Mouse (Mus musculus) kidney, adult 8-10 months (tissue): ENCODE data around the gene Pitpnm1.

ENCODE experiments used
- DNase-seq, 2 experiments: peaks; one replicate each; pipeline ENCODE4 v3.0.0; 2022

The Pitpnm1 gene

GRCm38 (mm10) chr19:4068717-4069410 lies 30.9 kb upstream of the Pitpnm1 start:
- no peak for DNase-seq

- no peak for DNase-seq
These were observed 29.5 kb upstream of the Pitpnm1 start for GRCm38 (mm10) chr19:4070311-4070710.

GRCm38 (mm10) chr19:4070756-4071155 lies 29.0 kb upstream of the Pitpnm1 start:
- no peak for DNase-seq

GRCm38 (mm10) chr19:4071406-4071805 lies 28.4 kb upstream of the Pitpnm1 start:
- DNase-seq: no peak

- DNase-seq: peak; percentile 51 to 56
These were observed 26.9 kb upstream of the Pitpnm1 start for GRCm38 (mm10) chr19:4072706-4073424.

GRCm38 (mm10) chr19:4075531-4075930 lies 24.3 kb upstream of the Pitpnm1 start:
- DNase-seq: peak; percentile 56 to 66

- DNase-seq: no peak
These were observed 20.2 kb upstream of the Pitpnm1 start for GRCm38 (mm10) chr19:4079594-4079993.

- DNase-seq: no peak
These were observed 19.2 kb upstream of the Pitpnm1 start for GRCm38 (mm10) chr19:4080511-4081009.

GRCm38 (mm10) chr19:4081394-4081793 lies 18.4 kb upstream of the Pitpnm1 start, which contains the start of gene Cabp2:
Gene Cabp2 (plus strand): TSS chr19:4081578.
- no peak for DNase-seq

- DNase-seq: no peak
These were observed 17.4 kb upstream of the Pitpnm1 start for GRCm38 (mm10) chr19:4082219-4082965.

GRCm38 (mm10) chr19:4083316-4083715 lies 16.5 kb upstream of the Pitpnm1 start:
- no peak for DNase-seq

GRCm38 (mm10) chr19:4083826-4084225 lies 16.0 kb upstream of the Pitpnm1 start:
- DNase-seq: no peak

- peak in 1 of 2 experiments; percentile 57 for DNase-seq
These were observed 14.8 kb upstream of the Pitpnm1 start for GRCm38 (mm10) chr19:4084984-4085383.

- DNase-seq: no peak
These were observed 13.6 kb upstream of the Pitpnm1 start for GRCm38 (mm10) chr19:4086156-4086555.

GRCm38 (mm10) chr19:4087090-4087489 lies 12.7 kb upstream of the Pitpnm1 start:
- DNase-seq: no peak

GRCm38 (mm10) chr19:4088146-4088545 lies 11.7 kb upstream of the Pitpnm1 start:
- no peak for DNase-seq

GRCm38 (mm10) chr19:4089128-4089527 lies 10.7 kb upstream of the Pitpnm1 start:
- DNase-seq: no peak

- DNase-seq: no peak
These were observed 9.4 kb upstream of the Pitpnm1 start for GRCm38 (mm10) chr19:4090446-4090845.

- DNase-seq: no peak
These were observed 8.4 kb upstream of the Pitpnm1 start for GRCm38 (mm10) chr19:4091383-4091782.

- DNase-seq: no peak
These were observed 7.0 kb upstream of the Pitpnm1 start for GRCm38 (mm10) chr19:4092750-4093149.

- DNase-seq: no peak
These were observed 6.0 kb upstream of the Pitpnm1 start for GRCm38 (mm10) chr19:4093772-4094171.

- no peak for DNase-seq
These were observed 5.5 kb upstream of the Pitpnm1 start for GRCm38 (mm10) chr19:4094348-4094747.

- DNase-seq: no peak
These were observed 5.0 kb upstream of the Pitpnm1 start for GRCm38 (mm10) chr19:4094774-4095303.
